Mouse (Mus musculus): ENCODE data around the gene Slc35d1.

Slc35d1 gene

GRCm38 (mm10) chr4:103214925-103215820, at the start of gene Slc35d1:
Gene Slc35d1, minus strand, starts transcription at chr4:103215164.
- DNase-seq (ENCODE audit: low spot score in 2 of 2), result peak; percentile 88 to 91

GRCm38 (mm10) chr4:103263812-103264396, 48.9 kb upstream of the Slc35d1 start:
- DNase-seq (ENCODE audit: low spot score in 2 of 2), result no peak

GRCm38 (mm10) chr4:103263378-103263777, 48.4 kb upstream of the Slc35d1 start:
- no peak for DNase-seq (ENCODE audit: low spot score in 2 of 2)

- no peak for DNase-seq (ENCODE audit: low spot score in 2 of 2)
Observed at GRCm38 (mm10) chr4:103258817-103259216, 43.9 kb upstream of the Slc35d1 start.

- DNase-seq (ENCODE audit: low spot score in 2 of 2), result no peak
Observed at GRCm38 (mm10) chr4:103253846-103254245, 38.9 kb upstream of the Slc35d1 start.

- DNase-seq (ENCODE audit: low spot score in 2 of 2), result no peak
Observed at GRCm38 (mm10) chr4:103249436-103250085, 34.6 kb upstream of the Slc35d1 start.

- DNase-seq (ENCODE audit: low spot score in 2 of 2), result no peak
Observed at GRCm38 (mm10) chr4:103247813-103248212, 32.8 kb upstream of the Slc35d1 start.

GRCm38 (mm10) chr4:103247249-103247648, 32.3 kb upstream of the Slc35d1 start:
- no peak for DNase-seq (ENCODE audit: low spot score in 2 of 2)

GRCm38 (mm10) chr4:103232156-103232555, 17.2 kb upstream of the Slc35d1 start:
- DNase-seq (ENCODE audit: low spot score in 2 of 2), result no peak

- DNase-seq (ENCODE audit: low spot score in 2 of 2), result no peak
Observed at GRCm38 (mm10) chr4:103222854-103223253, 7.9 kb upstream of the Slc35d1 start.

- no peak for DNase-seq (ENCODE audit: low spot score in 2 of 2)
Observed at GRCm38 (mm10) chr4:103221789-103222188, 6.8 kb upstream of the Slc35d1 start.

GRCm38 (mm10) chr4:103219011-103219410, 4.0 kb upstream of the Slc35d1 start:
- no peak for DNase-seq (ENCODE audit: low spot score in 2 of 2)

GRCm38 (mm10) chr4:103216046-103216445, 1.1 kb upstream of the Slc35d1 start:
- DNase-seq (ENCODE audit: low spot score in 2 of 2), result no peak

- peak; percentile 85 for DNase-seq (ENCODE audit: low spot score in 2 of 2)
Observed at GRCm38 (mm10) chr4:103214498-103214924, 453 bp downstream of the Slc35d1 start.

GRCm38 (mm10) chr4:103213859-103214497, 986 bp downstream of the Slc35d1 start:
- peak in 1 of 2 experiments; percentile 36 for DNase-seq (ENCODE audit: low spot score in 2 of 2)

- no peak for DNase-seq (ENCODE audit: low spot score in 2 of 2)
Observed at GRCm38 (mm10) chr4:103208553-103208952, 6.4 kb downstream of the Slc35d1 start.

GRCm38 (mm10) chr4:103203646-103204045, 11.3 kb downstream of the Slc35d1 start:
- DNase-seq (ENCODE audit: low spot score in 2 of 2), result no peak

- no peak for DNase-seq (ENCODE audit: low spot score in 2 of 2)
Observed at GRCm38 (mm10) chr4:103200046-103200445, 14.9 kb downstream of the Slc35d1 start.

GRCm38 (mm10) chr4:103199086-103199485, 15.9 kb downstream of the Slc35d1 start:
- no peak for DNase-seq (ENCODE audit: low spot score in 2 of 2)

- no peak for DNase-seq (ENCODE audit: low spot score in 2 of 2)
Observed at GRCm38 (mm10) chr4:103197401-103197800, 17.6 kb downstream of the Slc35d1 start.

GRCm38 (mm10) chr4:103192421-103192820, 22.5 kb downstream of the Slc35d1 start:
- no peak for DNase-seq (ENCODE audit: low spot score in 2 of 2)

Data from right cerebral cortex, postnatal 10 days (tissue).